Mouse (Mus musculus) lung, adult 2 months (tissue): ENCODE measurements at regions not wholly inside any gene's neighbourhood (a gene's known extent, or its start where the extent isn't known, plus 50 kb on each side); places are given as distances from the start of the nearest gene placed in this dataset.

Experiments
- CTCF ChIP-seq: fragments of 200-500 bp; IDR thresholded peaks from 2 replicates; pipeline ENCODE4 v1.5.1; 2011; ENCODE audit warnings: mild to moderate bottlenecking, low read length, control low read depth; ENCODE audit not compliant: insufficient read depth
- POLR2A ChIP-seq: fragments of 200-500 bp; IDR thresholded peaks from 2 replicates; pipeline ENCODE4 v1.6.1; 2011; ENCODE audit warnings: low read depth, mild to moderate bottlenecking, control low read depth, low read length, borderline replicate concordance; ENCODE audit errors: extremely low read depth

GRCm38 (mm10) chr14:33867674-33868073 is 55.7 kb upstream of the Gdf10 start:
- no peak for TF ChIP-seq CTCF
- no peak for TF ChIP-seq POLR2A
